Mouse (Mus musculus): ENCODE measurements around the gene Tmem266. TPM values are rescaled to one million over a fixed set of nuclear protein-coding genes. Genes with fewer than 3 reads are reported as not detected.

Tmem266 gene
- polyA plus RNA-seq, 1 experiment = 0.23 TPM

- TF ChIP-seq CTCF (conservative IDR thresholded peaks at IDR 0.05; ENCODE audit: insufficient read depth, insufficient read length, low read depth, low read length) (no peak), POLR2A (IDR thresholded peaks at IDR 0.05; ENCODE audit: low read depth, low read length) (no peak)
- Histone ChIP-seq H3K27ac (ENCODE audit: insufficient read depth, low read depth, low read length) (no peak overlapping the region), H3K4me3 (ENCODE audit: insufficient read depth, low read depth, low read length) (no peak overlapping the region), H3K4me1 (ENCODE audit: control insufficient read depth, insufficient read depth, low read length) (no peaks in the 10 kb centered on the region), H3K27me3 (replicated peaks; ENCODE audit: control insufficient read depth, insufficient read depth, low read length) (no peaks in the 10 kb centered on the region), H3K36me3 (ENCODE audit: control insufficient read depth, insufficient read depth, low read length) (no peaks in the 10 kb centered on the region; the same call in 1 of the 2 replicates)
- WGBS = 80% methylated on average over 6 of the region's 6 CpGs
- DNase-seq = no peak
These were observed 123.3 kb downstream of the Tmem266 start for GRCm38 (mm10) chr9:55450035-55450434.

- H3K4me1 ChIP-seq (ENCODE audit: control insufficient read depth, insufficient read depth, low read length) = no peaks in the 10 kb centered on the region
- no peak for DNase-seq
- H3K27me3 ChIP-seq (replicated peaks; ENCODE audit: control insufficient read depth, insufficient read depth, low read length) = no peaks in the 10 kb centered on the region
- 87% methylated on average over 3 of the region's 3 CpGs for whole genome bisulfite sequencing
- no peak overlapping the region for H3K4me3 ChIP-seq (ENCODE audit: insufficient read depth, low read depth, low read length)
- TF ChIP-seq POLR2A (IDR thresholded peaks at IDR 0.05; ENCODE audit: low read depth, low read length) (no peak), CTCF (conservative IDR thresholded peaks at IDR 0.05; ENCODE audit: insufficient read depth, insufficient read length, low read depth, low read length) (no peak)
- H3K27ac ChIP-seq (ENCODE audit: insufficient read depth, low read depth, low read length) = no peak overlapping the region
- H3K36me3 ChIP-seq (ENCODE audit: control insufficient read depth, insufficient read depth, low read length) = no peaks in the 10 kb centered on the region; the same call in 1 of the 2 replicates
These were observed 124.7 kb downstream of the Tmem266 start for GRCm38 (mm10) chr9:55451426-55451825.

GRCm38 (mm10) chr9:55452906-55453305 is 126.2 kb downstream of the Tmem266 start:
- 97% methylated on average over 1 of the region's 1 CpGs for WGBS
- DNase-seq = no peak
- Histone ChIP-seq H3K4me3 (ENCODE audit: insufficient read depth, low read depth, low read length) (no peak overlapping the region), H3K27ac (ENCODE audit: insufficient read depth, low read depth, low read length) (no peak overlapping the region), H3K27me3 (replicated peaks; ENCODE audit: control insufficient read depth, insufficient read depth, low read length) (no peaks in the 10 kb centered on the region), H3K36me3 (ENCODE audit: control insufficient read depth, insufficient read depth, low read length) (no peaks in the 10 kb centered on the region; the same call in 1 of the 2 replicates), H3K4me1 (ENCODE audit: control insufficient read depth, insufficient read depth, low read length) (no peaks in the 10 kb centered on the region)
- no peak for TF ChIP-seq POLR2A (IDR thresholded peaks at IDR 0.05; ENCODE audit: low read depth, low read length)
- TF ChIP-seq CTCF (conservative IDR thresholded peaks at IDR 0.05; ENCODE audit: insufficient read depth, insufficient read length, low read depth, low read length) = no peak

GRCm38 (mm10) chr9:55453366-55453765 is 126.7 kb downstream of the Tmem266 start:
- no peaks in the 10 kb centered on the region; the same call in 1 of the 2 replicates for H3K36me3 ChIP-seq (ENCODE audit: control insufficient read depth, insufficient read depth, low read length)
- 92% methylated on average over 5 of the region's 5 CpGs for WGBS
- TF ChIP-seq CTCF (conservative IDR thresholded peaks at IDR 0.05; ENCODE audit: insufficient read depth, insufficient read length, low read depth, low read length) (no peak), POLR2A (IDR thresholded peaks at IDR 0.05; ENCODE audit: low read depth, low read length) (no peak)
- no peak overlapping the region for H3K4me3 ChIP-seq (ENCODE audit: insufficient read depth, low read depth, low read length)
- no peak overlapping the region for H3K27ac ChIP-seq (ENCODE audit: insufficient read depth, low read depth, low read length)
- no peaks in the 10 kb centered on the region for H3K4me1 ChIP-seq (ENCODE audit: control insufficient read depth, insufficient read depth, low read length)
- no peaks in the 10 kb centered on the region for H3K27me3 ChIP-seq (replicated peaks; ENCODE audit: control insufficient read depth, insufficient read depth, low read length)
- no peak for DNase-seq

- WGBS = 57% methylated on average over 1 of the region's 1 CpGs
- DNase-seq = no peak
These were observed 141.7 kb downstream of the Tmem266 start for GRCm38 (mm10) chr9:55468397-55468796.

GRCm38 (mm10) chr9:55476084-55476483 is 149.4 kb downstream of the Tmem266 start:
- Histone ChIP-seq H3K36me3 (ENCODE audit: control insufficient read depth, insufficient read depth, low read length) (no peaks in the 10 kb centered on the region; the same call in none of the 2 replicates), H3K4me3 (ENCODE audit: insufficient read depth, low read depth, low read length) (no peak overlapping the region), H3K27ac (ENCODE audit: insufficient read depth, low read depth, low read length) (no peak overlapping the region), H3K27me3 (replicated peaks; ENCODE audit: control insufficient read depth, insufficient read depth, low read length) (no peaks in the 10 kb centered on the region), H3K4me1 (ENCODE audit: control insufficient read depth, insufficient read depth, low read length) (no peaks in the 10 kb centered on the region)
- no peak for DNase-seq
- no peak for TF ChIP-seq POLR2A (IDR thresholded peaks at IDR 0.05; ENCODE audit: low read depth, low read length)
- WGBS = 72% methylated on average over 1 of the region's 1 CpGs

More at GRCm38 (mm10) chr9:55468397-55468796, 141.7 kb downstream of the Tmem266 start:
- peaks cover 4% of the 10 kb centered on the region for H3K36me3 ChIP-seq (ENCODE audit: control insufficient read depth, insufficient read depth, low read length)
- no peaks in the 10 kb centered on the region for H3K4me1 ChIP-seq (ENCODE audit: control insufficient read depth, insufficient read depth, low read length)
- no peak overlapping the region for H3K27ac ChIP-seq (ENCODE audit: insufficient read depth, low read depth, low read length)
- H3K27me3 ChIP-seq (replicated peaks; ENCODE audit: control insufficient read depth, insufficient read depth, low read length) = no peaks in the 10 kb centered on the region
- H3K4me3 ChIP-seq (ENCODE audit: insufficient read depth, low read depth, low read length) = no peak overlapping the region
- TF ChIP-seq CTCF (conservative IDR thresholded peaks at IDR 0.05; ENCODE audit: insufficient read depth, insufficient read length, low read depth, low read length) (no peak), POLR2A (IDR thresholded peaks at IDR 0.05; ENCODE audit: low read depth, low read length) (no peak)

- no peaks in the 10 kb centered on the region; the same call in none of the 2 replicates for H3K36me3 ChIP-seq (ENCODE audit: control insufficient read depth, insufficient read depth, low read length)
- H3K27ac ChIP-seq (ENCODE audit: insufficient read depth, low read depth, low read length) = no peak overlapping the region
- no peak for TF ChIP-seq CTCF (conservative IDR thresholded peaks at IDR 0.05; ENCODE audit: insufficient read depth, insufficient read length, low read depth, low read length)
- TF ChIP-seq POLR2A (IDR thresholded peaks at IDR 0.05; ENCODE audit: low read depth, low read length) = no peak
These were observed 152.0 kb downstream of the Tmem266 start for GRCm38 (mm10) chr9:55478699-55479098.

More at GRCm38 (mm10) chr9:55478699-55479098, 152.0 kb downstream of the Tmem266 start:
- H3K4me1 ChIP-seq (ENCODE audit: control insufficient read depth, insufficient read depth, low read length) = no peaks in the 10 kb centered on the region
- DNase-seq = no peak
- no peak overlapping the region for H3K4me3 ChIP-seq (ENCODE audit: insufficient read depth, low read depth, low read length)
- no peaks in the 10 kb centered on the region for H3K27me3 ChIP-seq (replicated peaks; ENCODE audit: control insufficient read depth, insufficient read depth, low read length)

All from kidney, adult 2 months (tissue).